8 mouse cellular contexts compared by ENCODE assay signal in genomic region chr13:31557768-31558520, GRCm38 (mm10). TPM values are rescaled to one million over a fixed set of nuclear protein-coding genes. Genes with fewer than 3 reads are reported as not detected.
DNase-seq lines count a peak whose midpoint lies in the region; ATAC-seq and TF ChIP-seq lines count a peak whose summit lies in the region.

No protein-coding gene starts in this region.

- no peaks in the 10 kb centered on the region for H3K9me3 ChIP-seq in intestine, embryonic 16.5 days (ENCODE audit: control insufficient read depth, low read length)
- H3K9me3 ChIP-seq in liver, embryonic 12.5 days (replicated peaks) = no peaks in the 10 kb centered on the region
- no peaks in the 10 kb centered on the region for H3K9me3 ChIP-seq in midbrain, postnatal 0 days (ENCODE audit: low read length)

- peak overlapping the region; percentile 79 for H3K9ac ChIP-seq in intestine, embryonic 16.5 days (ENCODE audit: low read depth, low read length)
- peak overlapping the region; percentile 13; the same call in 1 of the 2 replicates for H3K9ac ChIP-seq in liver, embryonic 12.5 days
- H3K9ac ChIP-seq in midbrain, postnatal 0 days (replicated peaks; ENCODE audit: low read length, poor library complexity, severe bottlenecking) = peak overlapping the region; percentile 50

- H3K27ac ChIP-seq in cerebellum, adult 2 months (ENCODE audit: insufficient read depth, low read length) = no peak overlapping the region
- peak overlapping the region; percentile 66; the same call in 1 of the 2 replicates for H3K27ac ChIP-seq in intestine, embryonic 16.5 days (ENCODE audit: low read length)
- no peak overlapping the region for H3K27ac ChIP-seq in liver, embryonic 12.5 days
- H3K27ac ChIP-seq in midbrain, postnatal 0 days (ENCODE audit: low read depth, low read length) = no peak overlapping the region

- H3K4me2 ChIP-seq in intestine, embryonic 16.5 days (ENCODE audit: low read depth, low read length) = peak overlapping the region; percentile 99
- H3K4me2 ChIP-seq in liver, embryonic 12.5 days = peak overlapping the region; percentile 83
- peak overlapping the region; percentile 99 for H3K4me2 ChIP-seq in midbrain, postnatal 0 days (ENCODE audit: low read depth, low read length, poor library complexity, severe bottlenecking)

- intact Hi-C loops in gastrocnemius, postnatal 14 days (cut with DNase I; ENCODE audit: low total_unique reads) = no loop called here

- ATAC-seq in intestine, embryonic 16.5 days = peak; percentile 83
- peak; percentile 64 for ATAC-seq in liver, embryonic 12.5 days
- peak; percentile 36; the same call in 1 of the 2 replicates for ATAC-seq in midbrain, postnatal 0 days (ENCODE audit: low FRiP score)

- under 1% methylated on average over 73 of the region's 73 CpGs for WGBS in cerebellum, adult 2 months
- under 1% methylated on average over 73 of the region's 73 CpGs for WGBS in intestine, embryonic 16.5 days
- 1% methylated on average over 69 of the region's 73 CpGs for WGBS in liver, embryonic 12.5 days (ENCODE audit: insufficient replicate concordance)
- WGBS in midbrain, postnatal 0 days = 1% methylated on average over 72 of the region's 73 CpGs

- peaks cover 3% of the 10 kb centered on the region; the same call in 1 of the 2 replicates for H3K27me3 ChIP-seq in cerebellum, adult 2 months (ENCODE audit: control insufficient read depth, insufficient read depth, low read length)
- peaks cover 23% of the 10 kb centered on the region for H3K27me3 ChIP-seq in intestine, embryonic 16.5 days (replicated peaks; ENCODE audit: control insufficient read depth, insufficient read depth, low read length)
- peaks cover 93% of the 10 kb centered on the region for H3K27me3 ChIP-seq in liver, embryonic 12.5 days (replicated peaks)
- peaks cover 81% of the 10 kb centered on the region for H3K27me3 ChIP-seq in midbrain, postnatal 0 days (ENCODE audit: insufficient read depth, low read length)

- peak overlapping the region; percentile 54 for H3K4me3 ChIP-seq in cerebellum, adult 2 months (replicated peaks; ENCODE audit: insufficient read depth, low read depth, low read length)
- peak overlapping the region; percentile 65 for H3K4me3 ChIP-seq in intestine, embryonic 16.5 days (ENCODE audit: low read length)
- peak overlapping the region; percentile 56 for H3K4me3 ChIP-seq in liver, embryonic 12.5 days
- peak overlapping the region; percentile 50 for H3K4me3 ChIP-seq in midbrain, postnatal 0 days (ENCODE audit: low read depth, low read length)

- H3K4me1 ChIP-seq in cerebellum, adult 2 months (ENCODE audit: control insufficient read depth, insufficient read depth, low read length) = no peaks in the 10 kb centered on the region
- H3K4me1 ChIP-seq in intestine, embryonic 16.5 days (ENCODE audit: control insufficient read depth, insufficient read depth, low read length) = peaks cover 10% of the 10 kb centered on the region
- peaks cover 14% of the 10 kb centered on the region; the same call in 1 of the 2 replicates for H3K4me1 ChIP-seq in liver, embryonic 12.5 days
- H3K4me1 ChIP-seq in midbrain, postnatal 0 days (ENCODE audit: insufficient read depth, low read length) = peaks cover 13% of the 10 kb centered on the region; the same call in 1 of the 2 replicates

- TF ChIP-seq CTCF in cerebellum, adult 2 months (IDR thresholded peaks at IDR 0.05; ENCODE audit: borderline replicate concordance, insufficient read depth, low read depth, low read length) = no peak
- no peak for TF ChIP-seq CTCF in brain, embryonic 14.5 days (IDR thresholded peaks at IDR 0.05; ENCODE audit: borderline replicate concordance, extremely low read depth, insufficient read depth, insufficient read length)
- no peak for TF ChIP-seq CTCF in midbrain, postnatal 0 days (IDR thresholded peaks at IDR 0.05)

- TF ChIP-seq POLR2A in cerebellum, adult 2 months (IDR thresholded peaks at IDR 0.05; ENCODE audit: borderline replicate concordance, insufficient read depth, low read length) = no peak
- no peak for TF ChIP-seq POLR2A in brain, embryonic 14.5 days (IDR thresholded peaks at IDR 0.05; ENCODE audit: borderline replicate concordance, extremely low read depth, insufficient read depth, insufficient read length, poor library complexity, severe bottlenecking)

- H3K36me3 ChIP-seq in intestine, embryonic 16.5 days (ENCODE audit: control insufficient read depth, insufficient read depth, low read length) = no peaks in the 10 kb centered on the region
- H3K36me3 ChIP-seq in liver, embryonic 12.5 days = no peaks in the 10 kb centered on the region
- no peaks in the 10 kb centered on the region for H3K36me3 ChIP-seq in midbrain, postnatal 0 days (ENCODE audit: insufficient read depth, low read length)

- peak; percentile 58 to 61 for DNase-seq in cerebellum, adult 2 months
- no peak for DNase-seq in cerebellum, adult 11 months
- peak; percentile 35 for DNase-seq in brain, embryonic 14.5 days (ENCODE audit: low read depth)
- DNase-seq in gastrocnemius, postnatal 14 days = peak; percentile 15
- DNase-seq in midbrain, postnatal 0 days (ENCODE audit: low spot score) = no peak
- peak; percentile 51 for DNase-seq in testis, postnatal 14 days (ENCODE audit: low spot score)

RNA-seq across cellular contexts. Expression of gene A530084C06Rik, which starts 1.2 kb away (rescaled TPM):
- polyA plus RNA-seq in cerebellum, adult 2 months (2012; rRNA removed) = 0.72 and 0.87 TPM in 2 replicates
- polyA plus RNA-seq in brain, embryonic 14.5 days (2012; rRNA removed) = 0.46 and 0.68 TPM in 2 replicates
- total RNA-seq in gastrocnemius, postnatal 14 days (2021) = not detected
- not detected in 2 replicates for polyA plus RNA-seq in intestine, embryonic 16.5 days (2015; fragmentation: Nextera tagmentation; extraction: Ambion mirVana)
- not detected in 2 replicates for polyA plus RNA-seq in liver, embryonic 12.5 days (2016; fragmentation: Nextera tagmentation; extraction: Ambion mirVana)
- 0.90 and 0.99 TPM in 2 replicates for total RNA-seq in midbrain, postnatal 0 days (2014; rRNA removed)
- not detected in 2 replicates for polyA plus RNA-seq in midbrain, postnatal 0 days (2015; fragmentation: Nextera tagmentation; extraction: Ambion mirVana)

RNA-seq across cellular contexts. Expression of gene Foxq1, which starts 2.0 kb away (rescaled TPM):
- 3.0 and 3.3 TPM in 2 replicates for polyA plus RNA-seq in cerebellum, adult 2 months (2012; rRNA removed)
- polyA plus RNA-seq in brain, embryonic 14.5 days (2012; rRNA removed) = 5.0 and 5.8 TPM in 2 replicates
- total RNA-seq in gastrocnemius, postnatal 14 days (2021) = not detected
- polyA plus RNA-seq in intestine, embryonic 16.5 days (2015; fragmentation: Nextera tagmentation; extraction: Ambion mirVana) = 1.2 and 1.8 TPM in 2 replicates
- polyA plus RNA-seq in liver, embryonic 12.5 days (2016; fragmentation: Nextera tagmentation; extraction: Ambion mirVana) = 0.07 and 0.10 TPM in 2 replicates
- 4.9 and 5.3 TPM in 2 replicates for total RNA-seq in midbrain, postnatal 0 days (2014; rRNA removed)
- polyA plus RNA-seq in midbrain, postnatal 0 days (2015; fragmentation: Nextera tagmentation; extraction: Ambion mirVana) = 1.7 and 1.9 TPM in 2 replicates

Comparison
In these comparisons a context has a peak if more than half of its experiments do, and no peak if none do; other contexts are left out.
1. DNase-seq: peak in cerebellum, adult 2 months (2 of 2), brain, embryonic 14.5 days (single experiment), gastrocnemius, postnatal 14 days (single experiment) and testis, postnatal 14 days (single experiment); none in cerebellum, adult 11 months (single experiment) and midbrain, postnatal 0 days (single experiment).
2. H3K9ac ChIP-seq: peak in every context shown above with its lines; median percentile 79 in intestine, embryonic 16.5 days; 50 in midbrain, postnatal 0 days; 13 in liver, embryonic 12.5 days.
3. Peak in every context shown above with its lines, with median percentiles within 50 percentile points of each other: H3K4me3 ChIP-seq, ATAC-seq and H3K4me2 ChIP-seq.